Mouse (Mus musculus): Measurements from ENCODE around the gene Laptm5. TPM values are rescaled to one million over a fixed set of nuclear protein-coding genes. Genes with fewer than 3 reads are reported as not detected.

The Laptm5 gene
- polyA plus RNA-seq, 1 experiment: 5.6 TPM

- Histone ChIP-seq H3K36me3 (ENCODE audit: control insufficient read depth, insufficient read depth, low read length) (no peaks in the 10 kb centered on the region), H3K27me3 (ENCODE audit: control insufficient read depth, insufficient read depth, low read length) (no peaks in the 10 kb centered on the region), H3K4me1 (ENCODE audit: control insufficient read depth, insufficient read depth, low read length) (no peaks in the 10 kb centered on the region), H3K4me3 (ENCODE audit: control insufficient read depth, low read depth, low read length) (no peak overlapping the region), H3K27ac (ENCODE audit: control insufficient read depth, insufficient read depth, low read depth, low read length) (no peak overlapping the region)
- TF ChIP-seq CTCF (IDR thresholded peaks at IDR 0.05; ENCODE audit: control insufficient read depth, insufficient read depth, insufficient replicate concordance, low read depth, low read length) (no peak), POLR2A (IDR thresholded peaks at IDR 0.05; ENCODE audit: control insufficient read depth, low read depth, low read length) (no peak)
Observed at GRCm38 (mm10) chr4:130899383-130899781, 13.5 kb upstream of the Laptm5 start.

GRCm38 (mm10) chr4:130899782-130900427 lies 13.0 kb upstream of the Laptm5 start:
- H3K27me3 ChIP-seq (ENCODE audit: control insufficient read depth, insufficient read depth, low read length): no peaks in the 10 kb centered on the region
- H3K4me3 ChIP-seq (ENCODE audit: control insufficient read depth, low read depth, low read length): no peak overlapping the region
- TF ChIP-seq POLR2A (IDR thresholded peaks at IDR 0.05; ENCODE audit: control insufficient read depth, low read depth, low read length) (no peak), CTCF (IDR thresholded peaks at IDR 0.05; ENCODE audit: control insufficient read depth, insufficient read depth, insufficient replicate concordance, low read depth, low read length) (no peak)
- no peak overlapping the region for H3K27ac ChIP-seq (ENCODE audit: control insufficient read depth, insufficient read depth, low read depth, low read length)
- no peaks in the 10 kb centered on the region for H3K4me1 ChIP-seq (ENCODE audit: control insufficient read depth, insufficient read depth, low read length)
- no peaks in the 10 kb centered on the region for H3K36me3 ChIP-seq (ENCODE audit: control insufficient read depth, insufficient read depth, low read length)

GRCm38 (mm10) chr4:130900746-130901145 lies 12.2 kb upstream of the Laptm5 start:
- no peaks in the 10 kb centered on the region for H3K27me3 ChIP-seq (ENCODE audit: control insufficient read depth, insufficient read depth, low read length)
- no peaks in the 10 kb centered on the region for H3K4me1 ChIP-seq (ENCODE audit: control insufficient read depth, insufficient read depth, low read length)
- TF ChIP-seq CTCF (IDR thresholded peaks at IDR 0.05; ENCODE audit: control insufficient read depth, insufficient read depth, insufficient replicate concordance, low read depth, low read length): no peak
- TF ChIP-seq POLR2A (IDR thresholded peaks at IDR 0.05; ENCODE audit: control insufficient read depth, low read depth, low read length): no peak

GRCm38 (mm10) chr4:130902289-130902781 lies 10.6 kb upstream of the Laptm5 start:
- Histone ChIP-seq H3K4me3 (ENCODE audit: control insufficient read depth, low read depth, low read length) (no peak overlapping the region), H3K27ac (ENCODE audit: control insufficient read depth, insufficient read depth, low read depth, low read length) (no peak overlapping the region), H3K36me3 (ENCODE audit: control insufficient read depth, insufficient read depth, low read length) (no peaks in the 10 kb centered on the region), H3K4me1 (ENCODE audit: control insufficient read depth, insufficient read depth, low read length) (no peaks in the 10 kb centered on the region), H3K27me3 (ENCODE audit: control insufficient read depth, insufficient read depth, low read length) (no peaks in the 10 kb centered on the region)
- TF ChIP-seq POLR2A (IDR thresholded peaks at IDR 0.05; ENCODE audit: control insufficient read depth, low read depth, low read length): no peak
- no peak for TF ChIP-seq CTCF (IDR thresholded peaks at IDR 0.05; ENCODE audit: control insufficient read depth, insufficient read depth, insufficient replicate concordance, low read depth, low read length)

More at GRCm38 (mm10) chr4:130900746-130901145, 12.2 kb upstream of the Laptm5 start:
- no peak overlapping the region for H3K27ac ChIP-seq (ENCODE audit: control insufficient read depth, insufficient read depth, low read depth, low read length)
- no peak overlapping the region for H3K4me3 ChIP-seq (ENCODE audit: control insufficient read depth, low read depth, low read length)
- no peaks in the 10 kb centered on the region for H3K36me3 ChIP-seq (ENCODE audit: control insufficient read depth, insufficient read depth, low read length)

GRCm38 (mm10) chr4:130905025-130905424 lies 7.9 kb upstream of the Laptm5 start:
- H3K36me3 ChIP-seq (ENCODE audit: control insufficient read depth, insufficient read depth, low read length): no peaks in the 10 kb centered on the region
- H3K4me3 ChIP-seq (ENCODE audit: control insufficient read depth, low read depth, low read length): no peak overlapping the region
- no peaks in the 10 kb centered on the region for H3K27me3 ChIP-seq (ENCODE audit: control insufficient read depth, insufficient read depth, low read length)
- no peak overlapping the region for H3K27ac ChIP-seq (ENCODE audit: control insufficient read depth, insufficient read depth, low read depth, low read length)
- TF ChIP-seq CTCF (IDR thresholded peaks at IDR 0.05; ENCODE audit: control insufficient read depth, insufficient read depth, insufficient replicate concordance, low read depth, low read length) (no peak), POLR2A (IDR thresholded peaks at IDR 0.05; ENCODE audit: control insufficient read depth, low read depth, low read length) (no peak)
- H3K4me1 ChIP-seq (ENCODE audit: control insufficient read depth, insufficient read depth, low read length): no peaks in the 10 kb centered on the region

- TF ChIP-seq POLR2A (IDR thresholded peaks at IDR 0.05; ENCODE audit: control insufficient read depth, low read depth, low read length) (no peak), CTCF (IDR thresholded peaks at IDR 0.05; ENCODE audit: control insufficient read depth, insufficient read depth, insufficient replicate concordance, low read depth, low read length) (no peak)
- Histone ChIP-seq H3K4me1 (ENCODE audit: control insufficient read depth, insufficient read depth, low read length) (no peaks in the 10 kb centered on the region), H3K27ac (ENCODE audit: control insufficient read depth, insufficient read depth, low read depth, low read length) (no peak overlapping the region), H3K4me3 (ENCODE audit: control insufficient read depth, low read depth, low read length) (no peak overlapping the region), H3K27me3 (ENCODE audit: control insufficient read depth, insufficient read depth, low read length) (no peaks in the 10 kb centered on the region), H3K36me3 (ENCODE audit: control insufficient read depth, insufficient read depth, low read length) (no peaks in the 10 kb centered on the region)
Observed at GRCm38 (mm10) chr4:130905882-130906281, 7.0 kb upstream of the Laptm5 start.

- H3K27me3 ChIP-seq (ENCODE audit: control insufficient read depth, insufficient read depth, low read length): no peaks in the 10 kb centered on the region
- no peaks in the 10 kb centered on the region for H3K36me3 ChIP-seq (ENCODE audit: control insufficient read depth, insufficient read depth, low read length)
- H3K4me3 ChIP-seq (ENCODE audit: control insufficient read depth, low read depth, low read length): no peak overlapping the region
- H3K27ac ChIP-seq (ENCODE audit: control insufficient read depth, insufficient read depth, low read depth, low read length): no peak overlapping the region
- TF ChIP-seq CTCF (IDR thresholded peaks at IDR 0.05; ENCODE audit: control insufficient read depth, insufficient read depth, insufficient replicate concordance, low read depth, low read length) (no peak), POLR2A (IDR thresholded peaks at IDR 0.05; ENCODE audit: control insufficient read depth, low read depth, low read length) (no peak)
- no peaks in the 10 kb centered on the region for H3K4me1 ChIP-seq (ENCODE audit: control insufficient read depth, insufficient read depth, low read length)
Observed at GRCm38 (mm10) chr4:130906296-130906695, 6.6 kb upstream of the Laptm5 start.

Data from testis, adult 2 months (tissue).